Mouse (Mus musculus): Measurements from ENCODE around the gene Abcb8.

The Abcb8 gene

GRCm38 (mm10) chr5:24453283-24453984 is 60.0 kb downstream of the Abcb8 start:
- in situ Hi-C loops (cut with MboI; ENCODE audit: low sequenced_read_pairs): no loop called here

DNA sequence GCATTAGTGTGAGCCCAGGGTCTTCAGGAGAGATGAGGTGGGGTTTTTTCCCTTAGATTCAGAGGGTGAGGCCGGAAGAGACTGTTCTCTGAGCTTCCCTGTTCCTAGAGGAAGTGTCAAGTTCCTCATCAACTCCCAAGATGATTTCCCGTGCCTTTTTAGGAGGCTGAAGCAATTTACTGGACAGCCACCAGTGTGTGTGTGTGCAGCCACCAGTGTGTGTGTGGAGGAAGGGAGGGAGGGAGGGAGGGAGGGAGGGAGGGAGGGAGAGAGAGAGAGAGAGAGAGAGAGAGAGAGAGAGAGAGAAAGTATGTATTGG is 60.5 kb downstream of the Abcb8 start:
- in situ Hi-C loops (cut with MboI; ENCODE audit: low sequenced_read_pairs): no loop called here

DNA sequence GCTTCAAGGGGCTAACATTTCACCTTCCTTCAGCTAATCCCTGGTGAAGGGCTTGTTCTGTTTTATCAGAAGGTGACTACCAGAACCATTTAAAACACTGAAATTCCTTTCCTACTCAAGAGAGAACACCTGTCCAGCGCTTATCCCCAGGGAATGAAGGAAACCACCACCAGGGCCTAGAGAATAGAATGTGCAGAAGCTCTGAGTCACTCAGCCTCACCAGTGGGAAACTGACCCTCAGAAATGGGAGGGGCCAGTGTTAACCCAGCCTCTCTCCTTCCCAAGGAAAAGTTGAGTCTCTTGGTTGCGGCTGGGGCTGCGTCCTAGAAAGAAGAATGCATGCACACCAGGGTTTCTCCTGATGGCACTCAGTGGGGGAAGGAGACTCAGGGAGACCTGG is 61.6 kb downstream of the Abcb8 start:
- in situ Hi-C loops (cut with MboI; ENCODE audit: low sequenced_read_pairs): no loop called here

- in situ Hi-C loops (cut with MboI; ENCODE audit: low sequenced_read_pairs): no loop called here
Measured at GRCm38 (mm10) chr5:24455613-24456012, 62.1 kb downstream of the Abcb8 start.

Data from CH12F3 (cell line).